Mouse (Mus musculus) C2C12 (cell line): Measurements from ENCODE around the gene Fst.

Source experiments
- CEBPB ChIP-seq: IDR thresholded peaks from one replicate; pipeline ENCODE4 v1.6.1; 2011; ENCODE audit warnings: low read depth, mild to moderate bottlenecking, control low read depth, moderate library complexity
- CTCF ChIP-seq: IDR thresholded peaks from one replicate; pipeline ENCODE4 v1.5.1; 2011; ENCODE audit not compliant: control insufficient read depth, insufficient read depth, insufficient read length
- FOSL1 ChIP-seq: IDR thresholded peaks from one replicate; pipeline ENCODE4 v1.8.0; 2011; ENCODE audit warnings: mild to moderate bottlenecking, low read length; ENCODE audit not compliant: poor library complexity, insufficient read depth, severe bottlenecking
- MAX ChIP-seq: IDR thresholded peaks from one replicate; pipeline ENCODE4 v1.6.1; 2011; ENCODE audit warnings: mild to moderate bottlenecking, control low read depth
- MYOD1 ChIP-seq: IDR thresholded peaks from one replicate; pipeline ENCODE4 v1.6.1; 2011; ENCODE audit warnings: low read depth; ENCODE audit not compliant: control insufficient read depth, insufficient read length
- MYOG ChIP-seq: IDR thresholded peaks from one replicate; pipeline ENCODE4 v1.6.1; 2011; ENCODE audit not compliant: control insufficient read depth, insufficient read length; ENCODE audit errors: extremely low read depth
- USF1 ChIP-seq: IDR thresholded peaks from one replicate; pipeline ENCODE4 v1.6.1; 2011; ENCODE audit warnings: low read depth, mild to moderate bottlenecking, control low read depth, moderate library complexity

- no peak for TF ChIP-seq CTCF
- TF ChIP-seq MAX: no peak
- TF ChIP-seq USF1: no peak
- no peak for TF ChIP-seq MYOG
- TF ChIP-seq CEBPB: no peak
- TF ChIP-seq MYOD1: no peak
- TF ChIP-seq FOSL1: no peak
These were observed 46.4 kb downstream of the Fst start for GRCm38 (mm10) chr13:114412326-114412725.
